In the genomic region with DNA sequence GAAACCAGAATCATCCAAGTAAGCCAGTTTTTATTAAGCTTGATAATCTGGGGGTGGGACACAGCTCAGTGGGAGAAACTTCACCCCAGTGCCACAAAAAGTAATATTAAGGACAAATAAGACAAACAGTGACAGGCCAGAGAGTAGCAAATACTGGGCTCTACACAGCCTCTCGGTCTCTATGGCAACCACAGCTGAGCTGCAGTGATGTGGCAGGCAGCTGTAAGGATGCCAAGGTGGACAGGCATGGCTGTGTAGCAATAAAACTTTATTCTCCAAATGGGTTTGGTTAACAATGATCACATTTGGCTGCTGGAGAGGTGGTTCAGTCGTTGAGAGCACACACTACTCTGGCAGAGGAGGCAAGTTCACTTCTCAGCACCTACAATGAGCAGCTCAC, we compare ENCODE assay signal across 18 mouse cellular contexts.
DNase-seq lines count a peak whose midpoint lies in the region; ATAC-seq and TF ChIP-seq lines count a peak whose summit lies in the region.
"Had no signal": no experiment of that assay in that cellular context is flagged by ENCODE, and none has a peak within 500 bp of the region (broad histone marks: within the 10 kb centered on the region; RNA-seq: fewer than 3 reads in every experiment).

No protein-coding gene starts in this region.

- H3K4me1 ChIP-seq in forebrain, postnatal 0 days (ENCODE audit: insufficient read depth): no peaks in the 10 kb centered on the region
- H3K4me1 ChIP-seq in forebrain, embryonic 10.5 days: peaks cover 9% of the 10 kb centered on the region
- H3K4me1 ChIP-seq in neural tube, embryonic 12.5 days: no peaks in the 10 kb centered on the region
- no peaks in the 10 kb centered on the region for H3K4me1 ChIP-seq in embryonic facial prominence, embryonic 14.5 days (ENCODE audit: control insufficient read depth, insufficient read depth, low read length)
- no peaks in the 10 kb centered on the region; the same call in 1 of the 2 replicates for H3K4me1 ChIP-seq in neural tube, embryonic 13.5 days (replicated peaks)

- TF ChIP-seq CTCF in forebrain, postnatal 0 days (IDR thresholded peaks at IDR 0.05; ENCODE audit: low read depth): no peak

- no peak overlapping the region for H3K4me2 ChIP-seq in forebrain, postnatal 0 days (ENCODE audit: low read depth)
- no peak overlapping the region for H3K4me2 ChIP-seq in neural tube, embryonic 12.5 days (replicated peaks)
- no peak overlapping the region for H3K4me2 ChIP-seq in embryonic facial prominence, embryonic 14.5 days (ENCODE audit: low read depth, low read length)
- H3K4me2 ChIP-seq in neural tube, embryonic 13.5 days: no peak overlapping the region
- H3K4me2 ChIP-seq: heart, embryonic 13.5 days; limb, embryonic 12.5 days had no signal

- no peaks in the 10 kb centered on the region for H3K27me3 ChIP-seq in forebrain, postnatal 0 days (ENCODE audit: insufficient read depth, low read length)
- H3K27me3 ChIP-seq in forebrain, embryonic 10.5 days (ENCODE audit: poor library complexity, severe bottlenecking): no peaks in the 10 kb centered on the region
- H3K27me3 ChIP-seq in neural tube, embryonic 12.5 days (replicated peaks): no peaks in the 10 kb centered on the region
- H3K27me3 ChIP-seq in embryonic facial prominence, embryonic 14.5 days (replicated peaks; ENCODE audit: control insufficient read depth, insufficient read depth, low read length): no peaks in the 10 kb centered on the region
- H3K27me3 ChIP-seq in neural tube, embryonic 13.5 days: no peaks in the 10 kb centered on the region
- H3K27me3 ChIP-seq: heart, embryonic 13.5 days; limb, embryonic 12.5 days had no signal

- no peaks in the 10 kb centered on the region for H3K9me3 ChIP-seq in forebrain, postnatal 0 days (ENCODE audit: low read length)
- no peaks in the 10 kb centered on the region for H3K9me3 ChIP-seq in forebrain, embryonic 10.5 days
- no peaks in the 10 kb centered on the region for H3K9me3 ChIP-seq in neural tube, embryonic 12.5 days
- H3K9me3 ChIP-seq in embryonic facial prominence, embryonic 14.5 days (ENCODE audit: control insufficient read depth, low read length): no peaks in the 10 kb centered on the region
- peaks cover 5% of the 10 kb centered on the region; the same call in 1 of the 2 replicates for H3K9me3 ChIP-seq in neural tube, embryonic 13.5 days
- H3K9me3 ChIP-seq: heart, embryonic 13.5 days had no signal

- no peak overlapping the region for H3K4me3 ChIP-seq in forebrain, postnatal 0 days (ENCODE audit: low read depth, low read length)
- H3K4me3 ChIP-seq in forebrain, embryonic 10.5 days: no peak overlapping the region
- H3K4me3 ChIP-seq in neural tube, embryonic 12.5 days: no peak overlapping the region
- H3K4me3 ChIP-seq in embryonic facial prominence, embryonic 14.5 days (ENCODE audit: low read depth, low read length): no peak overlapping the region
- H3K4me3 ChIP-seq in neural tube, embryonic 13.5 days: no peak overlapping the region
- H3K4me3 ChIP-seq: heart, embryonic 13.5 days; limb, embryonic 12.5 days had no signal

- 45% methylated on average over 2 of the region's 2 CpGs for WGBS in forebrain, postnatal 0 days
- 80% methylated on average over 2 of the region's 2 CpGs for WGBS in forebrain, embryonic 10.5 days
- WGBS in neural tube, embryonic 12.5 days: 44% methylated on average over 2 of the region's 2 CpGs
- 74% methylated on average over 2 of the region's 2 CpGs for whole genome bisulfite sequencing in embryonic facial prominence, embryonic 14.5 days
- 42% methylated on average over 2 of the region's 2 CpGs for WGBS in neural tube, embryonic 13.5 days

- peak; percentile 85 for ATAC-seq in forebrain, postnatal 0 days
- ATAC-seq in neural tube, embryonic 12.5 days (ENCODE audit: low FRiP score, low read depth): peak; percentile 21; the same call in 1 of the 2 replicates
- no peak for ATAC-seq in embryonic facial prominence, embryonic 14.5 days (ENCODE audit: low read depth)
- ATAC-seq in neural tube, embryonic 13.5 days (ENCODE audit: low read depth): peak; percentile 86
- ATAC-seq in frontal cortex, adult (ENCODE audit: low TSS enrichment): no peak
- ATAC-seq: CD4-positive, CD25-positive, alpha-beta regulatory T cell, adult 4 months had no signal

- no peak overlapping the region for H3K9ac ChIP-seq in forebrain, postnatal 0 days
- no peak overlapping the region for H3K9ac ChIP-seq in neural tube, embryonic 12.5 days
- H3K9ac ChIP-seq in embryonic facial prominence, embryonic 14.5 days (ENCODE audit: low read depth, low read length): no peak overlapping the region
- H3K9ac ChIP-seq in neural tube, embryonic 13.5 days: no peak overlapping the region
- H3K9ac ChIP-seq: heart, embryonic 13.5 days; limb, embryonic 12.5 days; liver, embryonic 14.5 days had no signal

- peak; percentile 64 for DNase-seq in forebrain, postnatal 0 days
- no peak for DNase-seq in forebrain, embryonic 10.5 days (ENCODE audit: extremely low spot score, low spot score)
- DNase-seq in neural tube, embryonic 10.5 days (ENCODE audit: extremely low spot score, low spot score): no peak
- peak; percentile 20 for DNase-seq in embryonic facial prominence, embryonic 14.5 days (ENCODE audit: low spot score)
- DNase-seq in spleen, postnatal 4 days (ENCODE audit: low spot score in 2 of 2): no peak
- DNase-seq: adrenal gland, postnatal 36 days; kidney, adult 8-10 months; kidney, postnatal 36 days; lung, postnatal 10 days; right cerebral cortex, adult 18-20 months; thymus, postnatal 36 days had no signal

- no peaks in the 10 kb centered on the region for H3K36me3 ChIP-seq in forebrain, postnatal 0 days (ENCODE audit: insufficient read depth)
- no peaks in the 10 kb centered on the region for H3K36me3 ChIP-seq in forebrain, embryonic 10.5 days (replicated peaks)
- no peaks in the 10 kb centered on the region for H3K36me3 ChIP-seq in neural tube, embryonic 12.5 days
- no peaks in the 10 kb centered on the region for H3K36me3 ChIP-seq in embryonic facial prominence, embryonic 14.5 days (ENCODE audit: control insufficient read depth, insufficient read depth, low read length)
- H3K36me3 ChIP-seq in neural tube, embryonic 13.5 days: no peaks in the 10 kb centered on the region
- H3K36me3 ChIP-seq: heart, embryonic 13.5 days had no signal

- H3K27ac ChIP-seq in forebrain, postnatal 0 days (ENCODE audit: low read depth, low read length): no peak overlapping the region
- H3K27ac ChIP-seq in forebrain, embryonic 10.5 days: no peak overlapping the region
- no peak overlapping the region for H3K27ac ChIP-seq in neural tube, embryonic 12.5 days
- no peak overlapping the region for H3K27ac ChIP-seq in embryonic facial prominence, embryonic 14.5 days (replicated peaks; ENCODE audit: low read depth, low read length)
- 0 out of 2 replicates have a peak overlapping the region, but pooled peaks have one; percentile 13 for H3K27ac ChIP-seq in neural tube, embryonic 13.5 days (replicated peaks)
- H3K27ac ChIP-seq: heart, embryonic 13.5 days; limb, embryonic 12.5 days; liver, embryonic 14.5 days had no signal

Comparison
In these comparisons a context has a peak if more than half of its experiments do, and no peak if none do; other contexts are left out.
1. DNase-seq: peak in forebrain, postnatal 0 days (single experiment) and embryonic facial prominence, embryonic 14.5 days (single experiment); none in forebrain, embryonic 10.5 days (single experiment), neural tube, embryonic 10.5 days (single experiment) and spleen, postnatal 4 days (0 of 2).
2. ATAC-seq: peak in forebrain, postnatal 0 days (single experiment), neural tube, embryonic 12.5 days (single experiment) and neural tube, embryonic 13.5 days (single experiment); none in embryonic facial prominence, embryonic 14.5 days (single experiment) and frontal cortex, adult (single experiment).